Mouse (Mus musculus) forebrain, embryonic 14.5 days (tissue): ENCODE measurements around the gene Asdurf. TPM values are rescaled to one million over a fixed set of nuclear protein-coding genes. Genes with fewer than 3 reads are reported as not detected.
"Not testable (repeated sequence)": the region's sequence is repeated elsewhere in the genome, so short reads cannot be mapped to it uniquely, and the experiment has no call there.

Source experiments
- ATAC-seq: fragments of 200-750 bp; cut with Nextera tagmentation; 2 replicates; pipeline ENCODE4 v1.8.0; 2017; ENCODE audit warnings: mild to moderate bottlenecking, moderate library complexity
- DNase-seq: peaks from one replicate; pipeline ENCODE4 v3.0.0-alpha.2; 2015; ENCODE audit warnings: low spot score
- H3K27ac ChIP-seq: fragments of 300-500 bp; sonication (generic); 2 replicates; pipeline ENCODE4 v1.5.1; 2014; ENCODE audit warnings: low read depth, mild to moderate bottlenecking, control low read depth, low read length, moderate library complexity
- H3K27me3 ChIP-seq: fragments of 300-500 bp; sonication (generic); replicated peaks from 2 replicates; pipeline ENCODE4 v1.6.1; 2014; ENCODE audit warnings: low read length, control low read depth, mixed read lengths; ENCODE audit not compliant: control insufficient read depth, insufficient read depth
- H3K36me3 ChIP-seq: fragments of 300-500 bp; sonication (generic); 2 replicates; pipeline ENCODE4 v1.6.1; 2014; ENCODE audit warnings: low read length, control low read depth; ENCODE audit not compliant: control insufficient read depth, insufficient read depth
- H3K4me1 ChIP-seq: fragments of 300-500 bp; sonication (generic); 2 replicates; pipeline ENCODE4 v1.6.1; 2014; ENCODE audit warnings: antibody characterized with exemption, low read length, control low read depth; ENCODE audit not compliant: control insufficient read depth, insufficient read depth
- H3K4me2 ChIP-seq: fragments of 300-500 bp; sonication (generic); 2 replicates; pipeline ENCODE4 v1.6.1; 2014; ENCODE audit warnings: mild to moderate bottlenecking, control low read depth, low read length
- H3K4me3 ChIP-seq: fragments of 300-500 bp; sonication (generic); 2 replicates; pipeline ENCODE4 v1.5.1; 2014; ENCODE audit warnings: low read depth, low read length, control low read depth
- H3K9ac ChIP-seq: fragments of 300-500 bp; sonication (generic); 2 replicates; pipeline ENCODE4 v1.6.1; 2014; ENCODE audit warnings: mild to moderate bottlenecking, low read length, control low read depth, moderate library complexity
- H3K9me3 ChIP-seq: fragments of 300-500 bp; sonication (generic); replicated peaks from 2 replicates; pipeline ENCODE4 v1.6.1; 2016; ENCODE audit warnings: low read length, control low read depth, mixed read lengths; ENCODE audit not compliant: control insufficient read depth
- WGBS: fragments of 180-500 bp; shearing (Covaris S2); extraction: QIAGEN DNeasy Blood & Tissue Kit; methylation state at CpG from one replicate; pipeline ENCODE4 v1.1.7; 2014; 5-methylcytosine and 5-hydroxymethylcytosine counted together
- polyA plus RNA-seq: library from polyadenylated mRNA; unstranded; fragments of >200 nt; fragmentation: Nextera tagmentation; extraction: Ambion mirVana; gene quantifications from 2 replicates; pipeline ENCODE4 v1.2.1, GENCODE M21; 2014

Asdurf gene
- polyA plus RNA-seq: 8.3 and 23.3 TPM in 2 replicates

DNA sequence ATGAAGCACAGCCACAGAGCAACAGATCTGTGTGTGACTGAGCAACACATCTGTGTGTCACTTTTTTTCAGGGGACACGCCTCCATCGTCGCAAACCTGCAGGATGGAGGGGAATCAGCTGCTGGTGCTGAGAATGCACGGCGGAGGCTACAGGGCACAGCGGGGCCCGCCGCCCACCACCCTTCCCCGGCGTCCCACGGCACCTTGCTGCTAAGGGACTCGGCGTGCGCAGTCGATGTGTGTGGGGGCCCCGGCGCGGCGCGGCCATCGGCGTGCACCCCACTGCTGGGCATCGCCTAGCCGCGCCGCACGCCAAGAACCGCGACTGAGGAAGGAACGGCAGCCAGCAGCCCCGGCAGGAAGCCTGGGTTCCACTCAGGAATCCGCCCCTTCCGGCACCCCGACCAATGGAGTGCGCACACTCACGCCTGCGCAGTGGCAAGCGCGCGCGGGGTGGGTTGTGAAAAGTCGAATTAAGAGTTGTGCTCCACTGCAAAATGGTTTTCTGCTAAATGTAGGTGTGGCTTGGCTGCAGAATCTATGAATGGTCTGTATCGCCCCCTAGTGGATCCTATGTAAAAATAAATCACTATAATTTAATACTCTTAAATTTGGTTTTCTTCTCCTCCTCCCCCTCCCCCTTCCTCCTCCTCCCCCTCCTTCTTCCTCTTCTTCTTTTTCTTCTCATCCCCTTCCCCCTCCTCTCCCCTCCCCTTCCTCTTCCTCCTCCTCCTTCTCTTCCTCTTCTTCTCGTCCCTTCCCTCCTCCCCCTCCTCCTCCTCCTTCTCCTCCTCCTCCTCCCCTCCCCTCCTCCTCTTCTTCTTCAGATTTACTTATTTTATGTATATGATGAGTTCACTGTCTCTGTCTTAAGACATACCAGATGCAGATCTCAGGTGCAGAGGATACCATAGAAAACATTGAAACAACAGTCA, at the start of gene Asdurf, which contains the start of the genes Gm28551 and Asnsd1:
Gene Asdurf, minus strand, starts transcription at position 293 of the 935 bp plus-strand sequence.
Gene Gm28551, minus strand, starts transcription at position 341 of the 935 bp plus-strand sequence.
Gene Asnsd1, minus strand, starts transcription at position 426 of the 935 bp plus-strand sequence.
- ATAC-seq (peak; percentile 100), DNase-seq (peak; percentile 98)
- H3K4me2 ChIP-seq: peak within 1 kb of the TSS; percentile 52

DNA sequence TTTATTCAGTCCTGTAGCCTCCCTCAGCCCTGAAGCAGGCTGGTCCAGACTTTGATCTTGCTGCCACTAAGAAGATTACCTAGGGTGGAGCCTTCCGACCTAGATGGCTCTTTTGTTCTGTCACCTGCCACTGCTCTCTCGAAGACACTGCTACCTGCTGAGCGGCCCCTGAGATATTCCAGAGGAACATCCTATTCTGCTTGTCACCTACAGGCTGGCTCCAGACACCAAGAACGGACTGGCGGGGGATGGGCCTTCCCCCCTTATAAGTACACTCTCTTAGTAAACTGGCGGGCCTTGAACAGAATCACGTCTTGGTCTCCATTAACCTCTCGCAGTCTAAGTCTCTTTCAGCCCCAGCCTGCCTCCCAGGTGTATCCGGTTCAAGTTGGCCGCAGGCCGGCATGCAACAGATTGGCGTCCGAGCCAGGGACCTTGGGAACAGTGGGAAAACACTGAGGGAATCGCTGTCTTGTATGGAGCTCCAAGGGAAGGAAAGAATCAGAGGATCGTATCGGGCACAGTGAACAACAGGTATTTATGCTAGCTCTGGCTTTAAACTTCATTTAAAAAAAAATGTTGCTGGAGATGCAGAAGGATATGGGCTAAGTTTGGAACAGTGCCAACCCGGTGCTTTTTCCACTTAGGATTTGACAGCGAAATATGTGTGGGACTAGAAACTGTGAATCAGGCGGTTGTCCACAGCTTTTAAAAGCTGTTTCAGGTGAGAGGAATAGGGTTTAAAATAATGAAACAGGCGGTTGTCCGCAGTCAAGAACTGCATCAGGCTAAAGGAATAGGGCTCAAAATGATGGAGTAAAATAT, 41.7 kb upstream of the Asdurf start:
- not testable (repeated sequence) for DNase-seq, H3K4me3 ChIP-seq, H3K9ac ChIP-seq, H3K27me3 ChIP-seq, H3K27ac ChIP-seq, ATAC-seq, H3K9me3 ChIP-seq, H3K4me1 ChIP-seq, H3K36me3 ChIP-seq
- 32% methylated on average over 21 of the region's 21 CpGs for WGBS
- 0 out of 2 replicates have a peak overlapping the region, but pooled peaks have one; percentile 12 for H3K4me2 ChIP-seq

More for the DNA sequence above, at the start of gene Asdurf, which contains the start of the genes Gm28551 and Asnsd1:
- Histone ChIP-seq H3K4me1 (peaks cover 5% of the 10 kb centered on the region), H3K9me3 (no peaks in the 10 kb centered on the region; the same call in 1 of the 2 replicates), H3K4me3 (peak within 1 kb of the TSS; percentile 71), H3K9ac (peak within 1 kb of the TSS; percentile 92), H3K27ac (peak within 1 kb of the TSS; percentile 87), H3K36me3 (peaks cover 14% of the 10 kb centered on the region), H3K27me3 (no peaks in the 10 kb centered on the region)
- WGBS: under 1% methylated on average over 44 of the region's 44 CpGs

DNA sequence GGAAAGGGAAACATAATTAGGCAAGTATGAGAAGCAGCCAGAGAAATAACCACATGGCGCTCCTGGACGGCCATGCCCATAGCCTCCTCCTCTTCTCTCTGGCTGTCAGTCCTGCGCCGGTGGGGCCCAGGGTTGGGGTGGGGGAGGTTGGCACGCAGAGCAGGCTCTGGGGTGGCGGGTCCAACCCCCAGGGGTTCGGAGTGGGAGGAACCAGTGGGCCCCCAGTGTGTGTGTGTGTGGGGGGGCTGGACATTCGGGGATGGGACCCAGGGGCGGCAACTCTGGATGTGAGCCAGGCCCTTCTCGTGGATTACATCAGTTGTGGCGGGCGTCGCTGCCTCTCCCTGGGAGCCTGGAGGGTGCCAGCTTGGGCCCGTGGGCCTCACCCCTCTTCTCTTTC, 36.3 kb upstream of the Asdurf start:
- ATAC-seq (no peak), DNase-seq (no peak)
- no peak overlapping the region for H3K4me2 ChIP-seq
- no peaks in the 10 kb centered on the region for H3K4me1 ChIP-seq
- no peaks in the 10 kb centered on the region for H3K9me3 ChIP-seq
- WGBS: 82% methylated on average over 13 of the region's 14 CpGs
- no peak overlapping the region for H3K27ac ChIP-seq
- no peak overlapping the region for H3K4me3 ChIP-seq
- no peak overlapping the region for H3K9ac ChIP-seq
- H3K36me3 ChIP-seq: no peaks in the 10 kb centered on the region
- no peaks in the 10 kb centered on the region for H3K27me3 ChIP-seq

DNA sequence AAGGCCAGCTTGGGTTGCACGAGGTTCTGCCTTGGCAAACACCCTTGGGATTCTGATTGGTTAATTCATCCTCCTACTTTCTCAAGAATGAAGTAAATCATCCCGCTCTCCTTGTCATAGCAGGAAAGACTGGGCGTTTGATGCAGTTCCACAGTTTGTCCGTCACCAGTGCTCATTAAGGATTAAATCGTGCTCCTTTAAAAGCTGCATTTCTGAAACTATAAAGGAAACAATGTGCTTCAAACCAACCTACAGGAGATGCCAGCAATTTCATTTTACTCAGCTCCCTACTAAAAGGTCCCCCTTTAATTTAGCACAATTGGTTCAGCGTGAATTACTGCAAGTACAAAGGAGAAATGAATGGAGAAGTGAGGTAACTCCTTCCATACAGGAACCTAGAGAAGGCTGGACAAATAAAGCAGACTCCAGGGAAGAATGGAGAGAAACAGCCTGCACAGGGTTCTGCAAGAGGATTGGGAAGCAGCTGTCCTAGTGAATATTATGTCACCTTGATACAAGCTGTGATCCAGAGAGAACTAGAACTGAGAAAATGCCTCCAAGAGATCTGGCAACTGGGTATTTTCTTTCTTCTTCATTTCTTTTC, 31.8 kb upstream of the Asdurf start:
- Histone ChIP-seq H3K36me3 (no peaks in the 10 kb centered on the region), H3K27me3 (no peaks in the 10 kb centered on the region), H3K4me1 (no peaks in the 10 kb centered on the region), H3K4me2 (no peak overlapping the region), H3K9ac (no peak overlapping the region), H3K9me3 (no peaks in the 10 kb centered on the region), H3K27ac (no peak overlapping the region), H3K4me3 (no peak overlapping the region)
- ATAC-seq (peak; percentile 82), DNase-seq (peak; percentile 55)
- WGBS: 10% methylated on average over 6 of the region's 6 CpGs

DNA sequence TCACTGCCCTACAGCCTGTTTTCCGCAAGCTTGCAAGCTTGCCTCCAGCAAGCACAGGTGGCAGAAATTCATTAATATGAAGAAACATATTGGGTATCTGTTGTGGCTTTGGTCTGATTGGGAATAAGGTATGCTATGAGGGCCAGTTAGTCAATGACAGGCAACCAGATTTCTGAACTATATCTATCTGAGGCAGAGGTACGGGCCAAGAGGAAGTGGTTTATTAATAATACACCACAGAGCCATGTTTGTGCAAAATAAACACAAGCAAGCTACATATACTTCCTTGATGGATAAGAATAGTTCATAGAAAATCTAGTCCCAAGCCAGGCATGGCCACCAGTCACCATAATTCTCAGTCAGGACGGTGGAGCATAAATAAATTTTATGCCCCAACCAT, 25.3 kb upstream of the Asdurf start:
- no peak for DNase-seq
- no peak for ATAC-seq
- Histone ChIP-seq H3K4me1 (peaks cover 3% of the 10 kb centered on the region; the same call in 1 of the 2 replicates), H3K36me3 (no peaks in the 10 kb centered on the region), H3K9ac (no peak overlapping the region), H3K4me3 (no peak overlapping the region), H3K9me3 (no peaks in the 10 kb centered on the region), H3K4me2 (no peak overlapping the region), H3K27ac (no peak overlapping the region), H3K27me3 (no peaks in the 10 kb centered on the region)
- WGBS: 57% methylated on average over 3 of the region's 3 CpGs

DNA sequence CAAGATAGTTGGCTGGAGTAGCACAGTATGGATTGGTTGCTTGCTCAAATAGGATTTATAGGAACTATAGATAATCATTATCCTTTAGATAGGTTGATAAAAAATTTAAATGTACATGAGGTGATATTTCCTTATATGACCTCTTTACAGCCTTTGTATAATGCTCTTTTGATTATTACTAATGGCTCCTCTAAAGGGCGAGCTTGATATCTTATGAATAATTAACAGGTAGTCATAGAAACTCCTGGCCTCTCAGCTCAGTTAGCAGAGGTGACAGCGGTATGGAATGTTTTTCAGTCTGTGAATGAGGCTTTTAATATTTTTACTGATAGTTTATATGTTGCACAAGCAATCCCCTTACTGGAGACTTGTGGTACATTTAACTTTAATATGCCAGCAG, 23.5 kb upstream of the Asdurf start:
- H3K27me3 ChIP-seq, DNase-seq, H3K4me2 ChIP-seq, H3K4me1 ChIP-seq, H3K9ac ChIP-seq, H3K27ac ChIP-seq, H3K9me3 ChIP-seq, H3K36me3 ChIP-seq, H3K4me3 ChIP-seq, ATAC-seq: not testable (repeated sequence)
- WGBS: 87% methylated on average over 2 of the region's 2 CpGs

DNA sequence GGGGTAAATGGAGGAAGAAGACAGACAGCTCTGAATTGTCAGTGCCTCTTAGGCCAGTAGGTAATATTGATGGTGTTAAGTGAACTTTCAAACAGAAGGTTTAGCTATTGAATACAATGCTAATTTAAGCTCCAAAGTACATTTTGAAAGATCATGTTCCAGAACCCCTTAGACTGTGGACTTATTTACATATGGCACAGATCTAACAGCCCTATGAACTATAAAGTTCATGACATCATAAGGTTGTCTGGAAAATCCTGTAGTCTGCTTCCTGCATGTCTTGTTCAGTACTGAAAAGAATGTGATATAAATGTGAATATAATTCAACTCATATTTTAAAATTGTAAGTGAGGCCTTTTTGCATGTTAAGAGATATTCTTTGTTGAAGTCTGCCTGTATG, 6.6 kb upstream of the Asdurf start:
- Histone ChIP-seq H3K9me3 (no peaks in the 10 kb centered on the region; the same call in 1 of the 2 replicates), H3K27ac (no peak overlapping the region), H3K4me2 (no peak overlapping the region), H3K36me3 (no peaks in the 10 kb centered on the region), H3K4me3 (no peak overlapping the region), H3K4me1 (no peaks in the 10 kb centered on the region), H3K9ac (no peak overlapping the region), H3K27me3 (no peaks in the 10 kb centered on the region)
- DNase-seq: no peak
- ATAC-seq: no peak

DNA sequence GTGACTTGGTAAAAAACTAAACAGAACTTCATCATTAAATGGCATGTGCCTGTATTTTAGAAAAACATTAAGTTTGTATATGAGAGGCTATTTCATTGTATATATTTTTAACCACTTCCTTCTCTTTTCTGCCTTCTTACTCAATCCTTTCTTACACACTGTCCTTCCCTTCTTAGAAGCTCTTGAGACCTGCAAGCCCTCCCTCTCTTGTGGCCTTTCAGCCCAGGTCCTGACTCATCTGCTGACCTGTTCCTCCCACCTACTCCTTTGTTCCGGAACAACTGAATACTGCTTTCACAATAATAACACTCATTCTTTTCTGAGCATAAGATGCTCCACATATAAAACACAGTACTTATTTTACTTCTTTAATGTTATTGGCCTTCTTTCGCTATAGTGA, 11.3 kb downstream of the Asdurf start:
- Histone ChIP-seq H3K27me3 (no peaks in the 10 kb centered on the region), H3K9me3 (0 out of 2 replicates have a peak, but pooled peaks cover 3% of the 10 kb centered on the region), H3K4me1 (no peaks in the 10 kb centered on the region), H3K4me2 (no peak overlapping the region), H3K9ac (no peak overlapping the region), H3K27ac (no peak overlapping the region), H3K36me3 (peaks cover 37% of the 10 kb centered on the region), H3K4me3 (no peak overlapping the region)
- DNase-seq (no peak), ATAC-seq (no peak)
- WGBS: 100% methylated on average over 2 of the region's 2 CpGs
